Mouse (Mus musculus) lung, adult 2 months (tissue): ENCODE measurements around the gene Met. TPM values are rescaled to one million over a fixed set of nuclear protein-coding genes. Genes with fewer than 3 reads are reported as not detected.

Experiments
- DNase-seq: peaks from one replicate; pipeline ENCODE4 v3.0.0; 2022
- H3K4me1 ChIP-seq: fragments of 200-500 bp; 2 replicates; pipeline ENCODE4 v1.6.1; 2011; ENCODE audit warnings: low read length; ENCODE audit not compliant: control insufficient read depth, insufficient read depth
- H3K4me3 ChIP-seq: fragments of 200-500 bp; replicated peaks from 2 replicates; pipeline ENCODE3; 2011; ENCODE audit warnings: low read depth, mild to moderate bottlenecking, control low read depth, low read length; ENCODE audit errors: extremely low read depth
- CTCF ChIP-seq: fragments of 200-500 bp; IDR thresholded peaks from 2 replicates; pipeline ENCODE4 v1.5.1; 2011; ENCODE audit warnings: mild to moderate bottlenecking, low read length, control low read depth; ENCODE audit not compliant: insufficient read depth
- POLR2A ChIP-seq: fragments of 200-500 bp; IDR thresholded peaks from 2 replicates; pipeline ENCODE4 v1.6.1; 2011; ENCODE audit warnings: low read depth, mild to moderate bottlenecking, control low read depth, low read length, borderline replicate concordance; ENCODE audit errors: extremely low read depth
- WGBS: fragments of 180-500 bp; shearing (Covaris S2); methylation state at CpG from one replicate; pipeline ENCODE4 v1.1.7; 2018; 5-methylcytosine and 5-hydroxymethylcytosine counted together
- polyA plus RNA-seq: library from polyadenylated mRNA; depleted of rRNA; stranded (reverse); fragments of >200 nt; gene quantifications from 2 replicates; pipeline ENCODE4 v1.2.3, GENCODE M21; 2012

Gene Met
- polyA plus RNA-seq, 1 experiment, result 15.5 TPM

- WGBS, result 57% methylated on average over 4 of the region's 4 CpGs
- no peaks in the 10 kb centered on the region for H3K4me1 ChIP-seq
- no peak for DNase-seq
- TF ChIP-seq POLR2A, result no peak
- no peak for TF ChIP-seq CTCF
- H3K4me3 ChIP-seq, result no peak overlapping the region
These were observed 96.1 kb downstream of the Met start for GRCm38 (mm10) chr6:17559657-17560056.

- 72% methylated on average over 2 of the region's 2 CpGs for WGBS
- DNase-seq, result no peak
These were observed 97.7 kb downstream of the Met start for GRCm38 (mm10) chr6:17561347-17561746.

GRCm38 (mm10) chr6:17561886-17562285 lies 98.3 kb downstream of the Met start:
- TF ChIP-seq POLR2A (no peak), CTCF (no peak)
- H3K4me1 ChIP-seq, result no peaks in the 10 kb centered on the region
- WGBS, result 36% methylated on average over 3 of the region's 3 CpGs
- DNase-seq, result no peak
- H3K4me3 ChIP-seq, result no peak overlapping the region

More at GRCm38 (mm10) chr6:17561347-17561746, 97.7 kb downstream of the Met start:
- Histone ChIP-seq H3K4me3 (no peak overlapping the region), H3K4me1 (no peaks in the 10 kb centered on the region)
- TF ChIP-seq CTCF, result no peak

- no peak for DNase-seq
These were observed 99.0 kb downstream of the Met start for GRCm38 (mm10) chr6:17562472-17563088.

GRCm38 (mm10) chr6:17568702-17569352 lies 105.2 kb downstream of the Met start:
- no peak for TF ChIP-seq POLR2A
- peaks cover 2% of the 10 kb centered on the region; the same call in 1 of the 2 replicates for H3K4me1 ChIP-seq
- 76% methylated on average over 11 of the region's 11 CpGs for WGBS
- no peak overlapping the region for H3K4me3 ChIP-seq
- DNase-seq, result no peak

More at GRCm38 (mm10) chr6:17562472-17563088, 99.0 kb downstream of the Met start:
- 34% methylated on average over 10 of the region's 10 CpGs for WGBS
- Histone ChIP-seq H3K4me1 (no peaks in the 10 kb centered on the region), H3K4me3 (no peak overlapping the region)
- TF ChIP-seq CTCF, result no peak
- no peak for TF ChIP-seq POLR2A

- no peak overlapping the region for H3K4me3 ChIP-seq
- peaks cover 2% of the 10 kb centered on the region; the same call in 1 of the 2 replicates for H3K4me1 ChIP-seq
- TF ChIP-seq CTCF (no peak), POLR2A (no peak)
- no peak for DNase-seq
- WGBS, result 36% methylated on average over 5 of the region's 5 CpGs
These were observed 109.6 kb downstream of the Met start for GRCm38 (mm10) chr6:17573227-17573626.

- 86% methylated on average over 2 of the region's 2 CpGs for WGBS
- Histone ChIP-seq H3K4me3 (no peak overlapping the region), H3K4me1 (peaks cover 2% of the 10 kb centered on the region; the same call in 1 of the 2 replicates)
- no peak for DNase-seq
- TF ChIP-seq POLR2A (no peak), CTCF (no peak)
These were observed 110.1 kb downstream of the Met start for GRCm38 (mm10) chr6:17573732-17574131.

GRCm38 (mm10) chr6:17578092-17578760 lies 114.6 kb downstream of the Met start:
- TF ChIP-seq POLR2A (no peak), CTCF (no peak)
- no peak for DNase-seq
- no peak overlapping the region for H3K4me3 ChIP-seq
- H3K4me1 ChIP-seq, result peaks cover 1% of the 10 kb centered on the region; the same call in 1 of the 2 replicates
- WGBS, result 35% methylated on average over 3 of the region's 3 CpGs

- TF ChIP-seq CTCF, result no peak
- TF ChIP-seq POLR2A, result no peak
- H3K4me3 ChIP-seq, result no peak overlapping the region
- no peaks in the 10 kb centered on the region for H3K4me1 ChIP-seq
- no peak for DNase-seq
- WGBS, result 81% methylated on average over 3 of the region's 3 CpGs
These were observed 116.7 kb downstream of the Met start for GRCm38 (mm10) chr6:17580349-17580748.
